Mouse (Mus musculus): ENCODE measurements around the gene Vegfa.

Vegfa gene

GRCm38 (mm10) chr17:46032257-46032991 is at the start of gene Vegfa:
Gene Vegfa, minus strand, starts transcription at chr17:46032369.
- DNase-seq = peak; percentile 81 to 90

- no peak for DNase-seq
These were observed 49.5 kb upstream of the Vegfa start for GRCm38 (mm10) chr17:46081657-46082056.

GRCm38 (mm10) chr17:46081042-46081441 is 48.9 kb upstream of the Vegfa start:
- no peak for DNase-seq

- DNase-seq = no peak
These were observed 48.2 kb upstream of the Vegfa start for GRCm38 (mm10) chr17:46080388-46080787.

- DNase-seq = no peak
These were observed 46.9 kb upstream of the Vegfa start for GRCm38 (mm10) chr17:46079037-46079436.

- no peak for DNase-seq
These were observed 45.9 kb upstream of the Vegfa start for GRCm38 (mm10) chr17:46077921-46078534.

GRCm38 (mm10) chr17:46076260-46076551 is 44.0 kb upstream of the Vegfa start:
- DNase-seq = no peak

- no peak for DNase-seq
These were observed 43.5 kb upstream of the Vegfa start for GRCm38 (mm10) chr17:46075551-46076259.

- DNase-seq = peak; percentile 32 to 51
These were observed 42.9 kb upstream of the Vegfa start for GRCm38 (mm10) chr17:46075116-46075485.

- no peak for DNase-seq
These were observed 42.4 kb upstream of the Vegfa start for GRCm38 (mm10) chr17:46074398-46075115.

GRCm38 (mm10) chr17:46073730-46074301 is 41.6 kb upstream of the Vegfa start:
- peak; percentile 75 to 81 for DNase-seq

GRCm38 (mm10) chr17:46071531-46071930 is 39.4 kb upstream of the Vegfa start:
- DNase-seq = no peak

GRCm38 (mm10) chr17:46070046-46070445 is 37.9 kb upstream of the Vegfa start:
- no peak for DNase-seq

- no peak for DNase-seq
These were observed 31.8 kb upstream of the Vegfa start for GRCm38 (mm10) chr17:46063974-46064312.

GRCm38 (mm10) chr17:46063283-46063973 is 31.3 kb upstream of the Vegfa start:
- DNase-seq = no peak

- no peak for DNase-seq
These were observed 28.1 kb upstream of the Vegfa start for GRCm38 (mm10) chr17:46060253-46060652.

- DNase-seq = no peak
These were observed 27.2 kb upstream of the Vegfa start for GRCm38 (mm10) chr17:46059226-46059825.

GRCm38 (mm10) chr17:46056288-46056687 is 24.1 kb upstream of the Vegfa start:
- no peak for DNase-seq

GRCm38 (mm10) chr17:46055736-46056135 is 23.6 kb upstream of the Vegfa start:
- DNase-seq = no peak

- no peak for DNase-seq
These were observed 21.2 kb upstream of the Vegfa start for GRCm38 (mm10) chr17:46053291-46053842.

- DNase-seq = no peak
These were observed 20.0 kb upstream of the Vegfa start for GRCm38 (mm10) chr17:46052146-46052545.

- no peak for DNase-seq
These were observed 19.2 kb upstream of the Vegfa start for GRCm38 (mm10) chr17:46051356-46051755.

Measured in spleen, adult 18-20 months (tissue).